Mouse (Mus musculus) testis, adult 2 months (tissue): ENCODE results near the gene Psors1c2.

Source experiments
- CTCF ChIP-seq: fragments of 200-500 bp; IDR thresholded peaks from 2 replicates; pipeline ENCODE4 v1.5.1; 2012; ENCODE audit warnings: low read depth, mild to moderate bottlenecking, inconsistent platforms, low read length, moderate library complexity; ENCODE audit not compliant: control insufficient read depth, insufficient read depth, insufficient replicate concordance
- POLR2A ChIP-seq: fragments of 200-500 bp; IDR thresholded peaks from 2 replicates; pipeline ENCODE4 v1.6.1; 2012; ENCODE audit warnings: low read depth, mild to moderate bottlenecking, inconsistent platforms, low read length, moderate library complexity; ENCODE audit not compliant: control insufficient read depth

GRCm38 (mm10) chr17:35488041-35488440 lies 45.0 kb upstream of the Psors1c2 start:
- TF ChIP-seq POLR2A (no peak), CTCF (no peak)
